Mouse (Mus musculus) MEL (cell line): ENCODE measurements around the gene Fbxw8. TPM values are rescaled to one million over a fixed set of nuclear protein-coding genes. Genes with fewer than 3 reads are reported as not detected.

Experiments
- DNase-seq: peaks from one replicate; pipeline ENCODE4 v3.0.0; 2011; ENCODE audit warnings: low read depth, low spot score
- H3K27ac ChIP-seq: 2 replicates; pipeline ENCODE4 v1.5.1; 2012; ENCODE audit warnings: low read depth, mild to moderate bottlenecking, control low read depth, low read length, moderate library complexity; ENCODE audit not compliant: control insufficient read depth
- H3K27me3 ChIP-seq, 2 experiments: fragments of 150-350 bp in 1 of 2; sonication (generic) in 1 of 2; 2 replicates each; pipeline ENCODE4 v1.6.1; 2012; ENCODE audit warnings: low read length in 2 of 2, mild to moderate bottlenecking in 2 of 2, improper control_type of control experiment in 1 of 2, moderate library complexity in 1 of 2; ENCODE audit not compliant: insufficient read depth in 2 of 2, control insufficient read depth in 1 of 2
- H3K36me3 ChIP-seq, 2 experiments: 2 replicates each; pipeline ENCODE4 v1.6.1; 2012 to 2014; ENCODE audit warnings: low read length in 2 of 2, improper control_type of control experiment in 1 of 2, inconsistent platforms in 1 of 2, mild to moderate bottlenecking in 1 of 2; ENCODE audit not compliant: insufficient read depth in 2 of 2, control insufficient read depth in 1 of 2
- H3K4me1 ChIP-seq, 2 experiments: fragments of 150-350 bp in 1 of 2; sonication (generic) in 1 of 2; 2 replicates each; pipeline ENCODE4 v1.6.1; 2012; ENCODE audit warnings: low read length in 2 of 2, improper control_type of control experiment in 1 of 2, mild to moderate bottlenecking in 1 of 2; ENCODE audit not compliant: insufficient read depth in 2 of 2, control insufficient read depth in 1 of 2
- H3K4me3 ChIP-seq, 2 experiments: fragments of 150-350 bp in 1 of 2; sonication (generic) in 1 of 2; 2 replicates each; pipeline ENCODE4 v1.5.1; 2012; ENCODE audit warnings: low read depth in 2 of 2, low read length in 2 of 2, mild to moderate bottlenecking in 2 of 2, moderate library complexity in 2 of 2, control low read depth in 1 of 2, improper control_type of control experiment in 1 of 2; ENCODE audit not compliant: control insufficient read depth in 1 of 2, insufficient read depth in 1 of 2
- H3K79me2 ChIP-seq: 2 replicates; pipeline ENCODE4 v1.6.1; 2012; ENCODE audit warnings: mild to moderate bottlenecking, low read length, moderate library complexity; ENCODE audit not compliant: control insufficient read depth, poor library complexity, insufficient read depth
- H3K9ac ChIP-seq: 2 replicates; pipeline ENCODE4 v1.6.1; 2012; ENCODE audit warnings: low read depth, mild to moderate bottlenecking, control low read depth, low read length, moderate library complexity; ENCODE audit not compliant: control insufficient read depth, poor library complexity, severe bottlenecking
- H3K9me3 ChIP-seq: fragments of 150-350 bp; sonication (generic); replicated peaks from 2 replicates; pipeline ENCODE4 v1.6.1; 2012; ENCODE audit warnings: mild to moderate bottlenecking, low read length, improper control_type of control experiment, moderate library complexity; ENCODE audit not compliant: insufficient read depth
- BHLHE40 ChIP-seq: IDR thresholded peaks from 2 replicates; pipeline ENCODE4 v1.6.1; 2012; ENCODE audit warnings: low read depth, mild to moderate bottlenecking, inconsistent platforms, low read length, improper control_type of control experiment, borderline replicate concordance
- CHD1 ChIP-seq: IDR thresholded peaks from 2 replicates; pipeline ENCODE4 v1.6.1; 2012; ENCODE audit warnings: low read depth, mild to moderate bottlenecking, inconsistent platforms, low read length, improper control_type of control experiment
- CHD2 ChIP-seq: IDR thresholded peaks from 2 replicates; pipeline ENCODE4 v1.6.1; 2011; ENCODE audit warnings: low read length, improper control_type of control experiment
- CTCF ChIP-seq, 3 experiments: IDR thresholded peaks in 2 of 3; conservative IDR thresholded peaks in 1 of 3; 2 replicates each; pipeline ENCODE4 v1.5.1; 2011 to 2012; ENCODE audit warnings: low read length in 3 of 3, low read depth in 2 of 3, mild to moderate bottlenecking in 2 of 3, improper control_type of control experiment in 1 of 3, inconsistent platforms in 1 of 3, mixed read lengths in 1 of 3, moderate library complexity in 1 of 3; ENCODE audit not compliant: control insufficient read depth in 1 of 3, insufficient read depth in 1 of 3, poor library complexity in 1 of 3, severe bottlenecking in 1 of 3
- ELF1 ChIP-seq: IDR thresholded peaks from 2 replicates; pipeline ENCODE4 v1.6.1; 2014; ENCODE audit warnings: low read depth, mild to moderate bottlenecking, inconsistent platforms, low read length, improper control_type of control experiment, moderate library complexity
- GABPA ChIP-seq: IDR thresholded peaks from 2 replicates; pipeline ENCODE4 v1.6.1; 2012; ENCODE audit warnings: low read depth, mild to moderate bottlenecking, inconsistent platforms, low read length, improper control_type of control experiment, moderate library complexity
- GATA1 ChIP-seq: IDR thresholded peaks from 2 replicates; pipeline ENCODE4 v1.6.1; 2011; ENCODE audit warnings: low read depth, low read length, improper control_type of control experiment
- HCFC1 ChIP-seq: IDR thresholded peaks from 2 replicates; pipeline ENCODE4 v1.6.1; 2012; ENCODE audit warnings: low read depth, mild to moderate bottlenecking, inconsistent platforms, low read length, improper control_type of control experiment, moderate library complexity
- KAT2A ChIP-seq: conservative IDR thresholded peaks from 2 replicates; pipeline ENCODE4 v1.6.1; 2012; ENCODE audit warnings: low read depth, low read length, improper control_type of control experiment, inconsistent platforms
- MAZ ChIP-seq: IDR thresholded peaks from 2 replicates; pipeline ENCODE4 v1.6.1; 2012; ENCODE audit warnings: low read depth, mild to moderate bottlenecking, inconsistent platforms, low read length, improper control_type of control experiment
- MYB ChIP-seq: IDR thresholded peaks from 2 replicates; pipeline ENCODE4 v1.6.1; 2011; ENCODE audit warnings: mild to moderate bottlenecking, low read depth, low read length, improper control_type of control experiment
- MYC ChIP-seq: IDR thresholded peaks from 2 replicates; pipeline ENCODE4 v1.6.1; 2011; ENCODE audit warnings: low read depth, mild to moderate bottlenecking, low read length, improper control_type of control experiment, moderate library complexity
- NELFE ChIP-seq: IDR thresholded peaks from 2 replicates; pipeline ENCODE4 v1.6.1; 2011; ENCODE audit warnings: low read depth, low read length, improper control_type of control experiment
- POLR2AphosphoS2 ChIP-seq: IDR thresholded peaks from 2 replicates; pipeline ENCODE4 v1.6.1; 2011; ENCODE audit warnings: low read length, improper control_type of control experiment
- RAD21 ChIP-seq: IDR thresholded peaks from 2 replicates; pipeline ENCODE4 v1.6.1; 2011; ENCODE audit warnings: mild to moderate bottlenecking, low read depth, low read length, improper control_type of control experiment
- SIN3A ChIP-seq: IDR thresholded peaks from 2 replicates; pipeline ENCODE4 v1.6.1; 2012; ENCODE audit warnings: low read length, improper control_type of control experiment, inconsistent platforms
- TBP ChIP-seq: IDR thresholded peaks from 2 replicates; pipeline ENCODE4 v1.8.0; 2011; ENCODE audit warnings: low read depth, low read length, improper control_type of control experiment
- TCF12 ChIP-seq: IDR thresholded peaks from 2 replicates; pipeline ENCODE4 v1.6.1; 2014; ENCODE audit warnings: low read depth, mild to moderate bottlenecking, inconsistent platforms, low read length, improper control_type of control experiment, moderate library complexity
- UBTF ChIP-seq: IDR thresholded peaks from 2 replicates; pipeline ENCODE4 v1.6.1; 2012; ENCODE audit warnings: low read depth, mild to moderate bottlenecking, inconsistent platforms, low read length, improper control_type of control experiment, moderate library complexity, borderline replicate concordance; ENCODE audit not compliant: insufficient read depth
- USF1 ChIP-seq: IDR thresholded peaks from 2 replicates; pipeline ENCODE4 v1.6.1; 2014; ENCODE audit warnings: low read depth, mild to moderate bottlenecking, inconsistent platforms, low read length, improper control_type of control experiment, moderate library complexity
- ZMIZ1 ChIP-seq: IDR thresholded peaks from 2 replicates; pipeline ENCODE4 v1.6.1; 2012; ENCODE audit warnings: low read depth, mild to moderate bottlenecking, inconsistent platforms, low read length, improper control_type of control experiment, moderate library complexity
- polyA plus RNA-seq, 2 experiments: library from polyadenylated mRNA; stranded (reverse) in 1 of 2; unstranded in 1 of 2; fragments of >175 nt in 1 of 2; fragments of >200 nt in 1 of 2; gene quantifications; 2 replicates each; pipeline versions ENCODE4 v1.2.1 to v1.2.4; 2012; ENCODE audit warnings: low replicate concordance in 2 of 2, low read depth in 1 of 2; ENCODE audit not compliant: insufficient read length in 2 of 2, insufficient read depth in 1 of 2, missing spikeins in 1 of 2
- total RNA-seq: library from RNA; depleted of rRNA; stranded (reverse); fragments of 300-350 nt; gene quantifications from 2 replicates; pipeline ENCODE4 v1.2.3, GENCODE M21; 2012

The Fbxw8 gene
- total and polyA plus RNA-seq, 3 experiments = 49.9 to 57.4 (median 52.5) TPM

- no peak for TF ChIP-seq KAT2A
- TF ChIP-seq GATA1 = no peak
- no peak for TF ChIP-seq MYC
- no peak for TF ChIP-seq NELFE
- no peak for TF ChIP-seq ELF1
- no peak for TF ChIP-seq CHD2
- TF ChIP-seq SIN3A = no peak
- TF ChIP-seq UBTF = no peak
- TF ChIP-seq GABPA = no peak
- no peak for TF ChIP-seq CTCF (IDR thresholded peaks at IDR 0.05 in 2 of 3, conservative IDR thresholded peaks at IDR 0.05 in 1 of 3; ENCODE audit: control insufficient read depth in 1 of 3, insufficient read depth in 1 of 3, low read depth in 2 of 3, low read length in 3 of 3, poor library complexity in 1 of 3, severe bottlenecking in 1 of 3)
- no peak for TF ChIP-seq MAZ
- Histone ChIP-seq H3K9me3 (no peaks in the 10 kb centered on the region), H3K27ac (no peak overlapping the region), H3K4me1 (no peaks in the 10 kb centered on the region), H3K9ac (no peak overlapping the region), H3K4me3 (no peak overlapping the region), H3K79me2 (no peaks in the 10 kb centered on the region), H3K36me3 (no peaks in the 10 kb centered on the region), H3K27me3 (no peaks in the 10 kb centered on the region)
- DNase-seq = no peak
Measured at GRCm38 (mm10) chr5:118106667-118107066, 48.6 kb downstream of the Fbxw8 start.

GRCm38 (mm10) chr5:118105536-118105935 is 49.7 kb downstream of the Fbxw8 start:
- DNase-seq = no peak
- Histone ChIP-seq H3K27me3 (no peaks in the 10 kb centered on the region), H3K79me2 (no peaks in the 10 kb centered on the region), H3K4me1 (no peaks in the 10 kb centered on the region), H3K27ac (no peak overlapping the region), H3K9me3 (no peaks in the 10 kb centered on the region), H3K4me3 (no peak overlapping the region), H3K9ac (no peak overlapping the region), H3K36me3 (no peaks in the 10 kb centered on the region)
- TF ChIP-seq ZMIZ1 (no peak), HCFC1 (no peak), TBP (no peak), RAD21 (no peak), BHLHE40 (no peak), USF1 (no peak), POLR2AphosphoS2 (no peak), GATA1 (no peak), MYB (no peak), CHD1 (no peak), TCF12 (no peak)
